Mouse (Mus musculus): ENCODE data around the gene Tbx2.

DNA sequence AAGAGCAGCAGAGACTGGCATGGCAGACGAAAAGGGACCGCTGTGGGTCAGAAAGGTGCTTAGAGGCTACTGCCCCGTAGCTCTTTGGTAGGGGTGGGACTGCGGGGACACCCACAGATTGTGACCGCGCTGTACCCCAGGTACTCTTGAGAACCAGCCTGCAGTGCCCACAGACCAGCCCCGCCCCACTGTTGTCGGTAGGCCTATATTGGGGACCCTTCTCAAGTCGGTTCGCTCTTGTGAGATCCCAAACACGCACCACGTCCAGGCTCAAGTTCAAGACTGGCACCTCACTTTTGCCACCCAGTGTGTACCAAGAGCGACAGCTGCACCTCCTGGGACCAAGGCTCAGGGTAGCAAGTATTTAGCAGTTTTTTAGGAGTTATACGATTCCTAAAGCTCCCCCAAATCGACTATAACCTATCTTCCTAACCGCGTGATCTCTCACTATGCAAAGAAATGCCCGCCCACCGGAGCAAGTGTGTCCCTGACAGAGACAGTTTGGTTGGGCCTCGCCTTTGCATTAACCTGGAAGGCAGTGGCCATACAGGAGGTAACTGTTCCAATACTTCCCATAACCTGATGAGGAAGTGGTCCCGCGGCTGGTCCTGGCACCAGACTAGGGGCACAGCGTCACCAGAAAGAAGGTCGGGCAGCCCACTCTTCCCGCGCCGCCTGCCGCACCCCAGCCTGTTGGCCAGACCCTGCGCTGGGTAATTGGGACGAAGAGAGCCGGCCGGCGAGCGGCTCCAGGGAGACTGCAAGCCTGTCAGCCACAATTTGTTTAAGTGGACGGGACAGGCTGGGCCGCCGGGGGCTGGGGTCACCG lies 3.4 kb upstream of the Tbx2 start:
- TF ChIP-seq CTCF (IDR thresholded peaks at IDR 0.05; ENCODE audit: control insufficient read depth, insufficient read depth, insufficient read length), result no peak
- TF ChIP-seq MYOD1 (IDR thresholded peaks at IDR 0.05; ENCODE audit: control insufficient read depth, insufficient read length, low read depth), result no peak
- no peak for TF ChIP-seq MAX (IDR thresholded peaks at IDR 0.05)
- TF ChIP-seq USF1 (IDR thresholded peaks at IDR 0.05; ENCODE audit: low read depth), result no peak
- TF ChIP-seq CEBPB (IDR thresholded peaks at IDR 0.05; ENCODE audit: low read depth), result no peak
